Mouse (Mus musculus): Measurements from ENCODE around the gene Uhrf1.
A peak's percentile ranks its signal among the peaks of the same experiment; 100 is the strongest.

The Uhrf1 gene

DNA sequence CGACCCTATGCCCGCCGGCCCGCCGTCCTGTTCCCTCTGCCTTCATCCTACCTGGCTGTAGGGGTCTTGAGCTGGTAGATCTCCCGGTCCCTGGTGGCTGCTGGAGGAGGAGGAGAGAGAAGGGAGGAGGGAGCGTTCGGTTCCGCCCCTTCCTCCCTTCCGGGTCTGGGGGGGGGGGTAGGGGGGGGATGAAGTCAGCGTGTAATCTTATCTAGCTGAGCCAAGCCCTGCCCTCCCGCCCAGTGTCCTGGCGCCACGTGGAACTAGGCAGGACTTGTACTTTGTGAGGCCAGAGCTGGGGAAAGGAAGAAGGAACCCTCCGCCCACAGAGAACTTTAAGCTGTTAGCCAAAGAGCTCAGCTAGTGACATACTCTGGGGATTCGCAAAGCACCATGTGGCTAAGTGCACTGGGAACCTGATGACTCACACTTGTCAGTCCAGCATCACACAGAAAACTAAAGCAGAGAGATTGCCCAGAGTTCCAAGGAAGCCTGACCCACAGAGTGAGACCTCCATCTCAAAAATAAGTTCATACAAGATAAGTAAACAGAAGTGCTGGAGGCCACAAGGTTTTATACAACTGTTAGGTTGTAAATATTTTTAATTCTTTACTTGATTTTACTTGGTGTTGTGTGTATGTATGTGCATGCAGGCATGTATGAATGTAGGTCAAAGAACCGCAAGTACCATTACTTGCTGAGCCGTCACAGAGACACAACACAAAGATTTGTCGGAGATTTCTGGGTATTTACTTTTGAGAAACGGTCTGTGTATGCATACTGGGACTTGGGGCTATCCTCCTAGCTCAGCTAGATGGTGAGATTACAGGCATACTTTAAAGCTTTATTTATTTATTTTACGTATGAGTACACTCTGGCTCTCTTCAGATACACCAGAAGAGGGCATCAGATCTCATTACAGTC, 26.2 kb upstream of the Uhrf1 start, which contains the start of gene Ticam1:
Gene Ticam1 (minus strand): TSS at position 144 of the 924 bp plus-strand sequence.
- DNase-seq = peak; percentile 97

DNA sequence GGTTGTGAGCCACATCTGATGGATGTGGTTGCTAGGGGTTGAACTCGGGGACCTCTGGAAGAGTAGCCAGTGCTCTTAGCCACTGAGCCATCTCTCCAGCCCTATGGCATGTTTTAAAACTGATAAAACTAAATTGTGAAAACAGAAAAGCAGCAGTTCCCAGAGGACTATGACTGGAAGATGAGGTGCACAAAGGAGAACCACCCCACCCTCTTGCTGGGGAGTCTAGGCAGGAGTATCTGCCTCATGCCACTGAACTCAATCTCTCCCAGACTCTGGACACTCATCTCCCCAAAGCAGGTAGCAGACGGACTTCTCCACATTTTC, 25.6 kb upstream of the Uhrf1 start:
- DNase-seq = no peak

GRCm38 (mm10) chr17:56278340-56278739, 24.8 kb upstream of the Uhrf1 start:
- no peak for DNase-seq

DNA sequence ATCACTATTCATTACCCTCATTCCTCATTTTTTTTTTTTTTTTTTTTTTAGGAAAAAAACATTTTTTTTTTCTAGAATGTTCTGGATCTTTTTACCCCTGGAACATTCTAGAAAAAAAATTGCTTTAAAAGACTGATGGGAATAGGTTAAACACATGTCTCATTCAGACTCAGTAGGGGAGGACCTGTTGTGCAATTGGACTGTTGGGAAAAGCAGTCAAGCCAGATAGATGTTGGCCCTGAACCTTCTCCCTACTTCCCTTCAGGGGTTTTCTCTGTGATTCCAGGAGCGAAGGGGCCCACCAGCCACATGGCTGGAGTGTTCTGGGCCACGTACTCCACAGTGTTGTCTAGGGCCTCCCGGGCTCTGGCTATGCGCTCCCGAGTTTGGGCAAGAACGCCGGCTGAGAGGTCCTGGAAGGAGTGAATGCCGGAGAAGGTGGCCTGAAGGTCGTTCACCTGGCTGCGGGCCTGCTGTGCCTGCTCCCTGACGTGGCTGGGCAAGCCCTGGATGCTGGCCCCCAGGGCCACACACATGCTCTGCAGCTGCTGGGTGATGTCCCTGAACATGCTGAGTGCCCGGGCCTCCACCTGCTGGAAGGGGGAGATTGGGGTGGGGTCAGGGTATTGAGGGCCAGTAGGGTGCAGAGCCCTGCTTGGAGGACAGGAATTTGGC, 23.5 kb upstream of the Uhrf1 start:
- no peak for DNase-seq

DNA sequence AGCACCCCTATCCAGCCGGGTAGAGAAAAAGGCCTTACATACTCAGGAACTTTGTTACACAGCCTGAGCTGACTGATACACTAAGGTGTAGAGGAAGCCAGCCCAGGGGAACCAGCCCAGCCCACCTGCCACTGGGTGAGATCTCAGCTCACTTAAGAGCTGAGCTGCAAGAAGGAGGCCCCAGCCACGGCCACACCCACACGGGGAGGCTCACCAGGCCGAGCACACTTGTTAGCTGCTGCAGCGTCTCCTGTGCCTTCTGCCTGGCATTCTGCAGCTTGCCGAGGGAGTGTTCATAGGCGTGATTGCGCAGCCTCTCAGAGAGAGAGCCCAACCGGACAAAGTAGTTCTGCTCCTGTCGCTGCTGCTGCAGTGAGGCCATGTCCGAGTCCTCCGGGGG, 21.9 kb upstream of the Uhrf1 start:
- DNase-seq = peak; percentile 57

DNA sequence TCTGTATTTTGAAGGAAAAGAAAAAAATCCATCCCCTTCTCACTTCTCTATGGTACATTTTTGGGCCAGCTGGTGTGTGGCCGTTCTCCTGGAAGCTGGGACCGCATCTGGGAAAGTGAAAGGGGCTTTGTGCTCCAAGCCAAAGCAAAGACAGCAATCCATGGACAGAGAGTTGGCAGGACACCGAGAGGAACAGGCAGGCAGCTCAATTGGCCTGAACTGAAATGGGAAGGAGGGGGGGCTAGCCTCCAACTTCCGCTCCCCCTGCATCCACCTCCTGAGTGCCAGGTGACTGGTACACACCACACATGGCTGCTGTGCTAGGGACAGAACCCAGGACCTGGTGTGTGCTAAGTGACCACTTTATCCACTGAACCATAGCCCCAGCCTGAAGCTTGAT, 20.3 kb upstream of the Uhrf1 start:
- DNase-seq = no peak

DNA sequence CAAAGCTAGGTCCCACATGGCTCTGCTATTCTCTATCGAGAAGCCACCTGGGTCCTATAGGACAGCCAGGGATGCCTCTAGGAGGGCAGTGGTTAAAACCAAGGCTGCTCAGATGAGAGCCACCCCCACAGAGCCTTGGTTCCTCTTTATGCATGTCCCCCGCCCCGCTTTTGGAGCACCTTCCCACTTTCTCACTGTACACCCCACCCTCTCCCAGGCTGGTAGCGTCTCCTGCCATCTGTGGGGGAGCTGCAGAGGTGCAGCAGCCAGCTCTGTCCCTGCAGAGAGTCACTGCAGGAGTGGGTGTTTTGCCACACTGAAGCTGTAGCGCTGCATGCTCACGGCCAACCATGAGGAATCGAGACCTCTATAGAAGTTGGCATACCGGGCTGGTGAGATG, 19.8 kb upstream of the Uhrf1 start:
- DNase-seq = no peak

DNA sequence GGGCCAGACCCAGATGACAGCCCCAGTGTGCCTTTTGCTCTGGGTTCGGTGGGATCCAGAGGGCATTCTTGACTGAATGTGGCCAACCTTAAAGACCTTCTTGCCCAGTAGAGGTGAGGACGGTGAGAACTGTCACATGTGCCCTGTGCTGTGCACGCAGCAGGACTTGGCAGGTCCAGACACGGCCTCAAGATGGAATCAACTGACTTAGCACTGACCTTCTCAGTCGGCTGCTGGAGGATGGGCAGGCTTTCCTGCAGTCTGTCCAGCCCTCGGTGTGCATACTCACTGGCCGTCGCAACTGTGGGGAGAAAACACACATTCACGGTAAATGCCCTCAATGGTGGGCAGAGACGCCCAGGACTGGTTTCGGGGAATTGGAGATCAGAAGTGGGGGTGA, 17.1 kb upstream of the Uhrf1 start:
- DNase-seq = no peak

GRCm38 (mm10) chr17:56287830-56288229, 15.3 kb upstream of the Uhrf1 start:
- DNase-seq = peak; percentile 84

DNA sequence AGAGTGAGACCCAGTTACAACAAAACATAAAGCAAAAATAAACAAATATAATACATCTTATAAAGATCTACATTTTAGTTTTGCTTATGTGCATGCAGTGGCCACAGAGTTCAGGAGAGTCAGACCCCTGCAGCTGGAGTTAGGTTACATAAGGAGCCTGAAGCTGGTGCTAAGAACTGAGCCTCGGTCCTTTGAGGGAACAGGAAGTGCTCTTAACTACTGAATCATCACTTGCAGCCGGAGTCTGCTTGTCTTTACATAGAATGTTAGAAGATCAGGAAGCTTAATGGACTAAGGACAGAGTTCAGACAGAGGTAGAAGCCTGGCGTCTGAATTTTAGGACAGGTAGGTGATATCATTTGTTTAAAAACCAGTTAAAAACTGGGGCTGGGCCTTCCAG, 14.3 kb upstream of the Uhrf1 start:
- no peak for DNase-seq

DNA sequence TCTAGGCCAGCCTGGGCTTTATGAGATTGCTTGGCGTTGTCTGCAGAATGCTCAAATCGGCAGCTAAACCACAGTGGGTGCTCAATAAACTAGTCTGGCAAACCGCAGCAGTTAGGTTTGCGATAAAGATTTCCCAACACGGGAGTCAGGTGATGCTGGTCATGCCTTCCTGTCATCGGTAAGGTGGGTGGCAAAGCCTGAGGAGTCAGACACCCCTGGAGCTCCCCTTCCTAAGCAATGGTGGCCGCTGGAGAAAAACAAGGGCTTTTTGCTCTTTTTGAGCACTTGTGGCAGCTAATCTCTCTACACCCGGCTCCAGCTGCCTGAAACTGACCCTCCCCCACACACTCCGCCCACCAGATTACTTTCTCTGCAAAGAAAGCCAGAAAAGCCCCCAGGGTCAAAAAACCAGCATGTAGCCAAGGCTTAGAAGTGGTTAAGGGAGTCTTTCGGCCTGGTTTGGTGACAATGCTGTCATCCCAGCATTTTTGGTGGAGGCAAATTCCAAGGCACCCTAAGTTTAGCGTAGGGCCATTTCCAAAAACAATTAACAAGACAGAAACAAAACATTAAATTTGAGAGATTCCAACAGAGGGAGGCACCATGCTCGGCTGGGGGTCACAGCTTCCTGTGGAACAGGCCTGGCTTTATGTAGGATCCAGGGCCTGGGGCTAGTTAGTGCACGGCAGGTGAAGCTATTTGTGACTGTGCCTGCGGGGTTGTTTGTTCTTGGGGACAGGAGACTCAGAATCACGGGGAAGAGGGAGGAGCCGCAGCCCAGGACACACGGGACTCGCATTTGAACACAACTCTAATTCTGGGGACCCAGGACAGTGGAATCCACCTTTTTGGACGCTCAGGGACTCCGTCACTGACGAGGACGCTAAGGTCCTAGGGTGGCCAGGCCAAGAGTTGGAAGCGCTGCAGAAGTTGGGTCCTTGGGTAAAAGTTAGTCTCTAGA, 13.5 kb upstream of the Uhrf1 start:
- DNase-seq = peak; percentile 76

GRCm38 (mm10) chr17:56290388-56291170, 12.5 kb upstream of the Uhrf1 start:
- peak; percentile 96 for DNase-seq

- DNase-seq = peak; percentile 90
Measured at GRCm38 (mm10) chr17:56291171-56291511, 12.0 kb upstream of the Uhrf1 start.

DNA sequence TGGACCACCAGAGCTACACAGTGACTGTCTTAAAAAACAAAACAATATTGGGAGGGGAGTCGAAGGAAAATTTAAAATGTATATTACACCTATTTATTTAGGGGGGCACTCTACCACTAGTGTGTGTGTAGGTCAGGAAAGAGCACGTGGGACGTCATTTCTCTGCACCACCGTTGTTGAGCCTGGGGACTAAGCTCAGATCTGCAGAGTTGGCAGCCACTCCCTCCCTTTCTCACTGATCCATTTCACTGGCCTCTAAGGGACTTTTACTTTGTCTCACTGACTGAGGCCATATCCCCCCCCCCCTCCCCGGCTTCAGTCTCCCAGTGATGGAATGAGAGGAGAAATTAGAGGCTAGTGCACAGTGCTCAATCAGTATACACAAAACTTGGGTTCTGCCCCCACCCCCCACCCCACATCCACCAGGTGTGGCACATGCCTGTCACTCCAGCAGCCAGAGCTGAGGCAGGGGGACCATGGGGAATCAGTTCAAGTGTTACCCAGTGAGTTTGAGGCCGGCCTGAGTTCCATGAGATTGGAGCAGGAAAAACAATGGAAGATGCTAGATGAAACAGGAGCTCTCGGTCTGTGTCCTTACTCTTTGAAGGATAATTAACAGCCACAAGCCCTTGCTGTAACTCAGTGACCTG, 11.2 kb upstream of the Uhrf1 start:
- DNase-seq = no peak

DNA sequence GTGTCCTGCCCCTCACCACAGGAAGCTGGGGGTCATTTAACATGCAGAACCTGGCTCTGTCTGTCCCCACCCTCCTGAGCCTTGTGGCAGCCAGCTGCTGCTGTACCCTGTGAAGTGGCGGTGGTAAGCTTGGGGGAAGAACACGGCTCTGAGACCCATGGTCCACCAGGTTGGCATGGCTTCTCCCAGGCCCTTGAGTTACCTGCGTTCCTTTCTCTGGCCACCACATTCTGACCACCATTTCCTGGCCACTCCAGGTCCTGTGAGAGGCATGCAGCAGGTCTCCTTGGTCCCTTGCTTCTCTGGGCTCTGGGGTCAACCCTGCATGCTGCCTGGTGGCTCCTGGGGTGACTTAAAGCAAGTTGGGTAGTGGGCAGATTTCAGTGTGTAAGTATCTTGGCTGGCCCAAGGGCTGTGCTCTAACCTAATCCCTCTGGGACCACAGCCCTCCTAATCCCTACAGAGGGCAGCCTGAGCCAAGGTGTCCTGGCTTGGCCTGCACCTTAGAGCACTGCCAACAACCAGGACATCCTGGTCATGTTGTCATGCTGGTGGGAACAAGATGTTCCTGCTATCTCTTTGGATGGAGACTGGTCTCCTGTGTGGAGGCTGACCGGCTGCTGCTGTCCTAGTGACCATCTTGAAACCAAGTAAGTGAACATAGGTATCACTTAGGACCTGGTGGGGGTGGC, 10.4 kb upstream of the Uhrf1 start, which contains the start of gene Plin3:
Gene Plin3 (minus strand): TSS at position 343 of the 692 bp plus-strand sequence.
- DNase-seq = no peak

- DNase-seq = no peak
Measured at GRCm38 (mm10) chr17:56293291-56293690, 9.8 kb upstream of the Uhrf1 start.

DNA sequence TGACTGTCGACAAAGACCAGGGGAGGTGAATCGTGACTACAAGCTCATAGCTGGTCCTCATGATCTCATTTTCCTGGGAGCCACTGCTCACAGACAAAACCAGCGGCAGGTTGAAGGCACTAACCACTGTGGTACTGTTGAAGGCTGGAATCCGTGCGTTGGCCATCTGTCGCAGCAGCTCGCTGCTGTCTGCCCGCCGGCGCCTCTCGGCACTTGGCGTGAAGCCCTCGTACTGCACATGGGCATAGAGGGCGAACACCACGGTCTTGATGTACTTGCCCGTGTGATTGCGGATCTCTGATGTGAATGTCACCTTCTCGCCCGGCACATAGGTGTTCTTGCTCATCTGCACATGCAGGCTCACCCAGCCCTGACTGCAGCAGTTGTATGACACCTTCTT, 8.9 kb upstream of the Uhrf1 start:
- DNase-seq = no peak

DNA sequence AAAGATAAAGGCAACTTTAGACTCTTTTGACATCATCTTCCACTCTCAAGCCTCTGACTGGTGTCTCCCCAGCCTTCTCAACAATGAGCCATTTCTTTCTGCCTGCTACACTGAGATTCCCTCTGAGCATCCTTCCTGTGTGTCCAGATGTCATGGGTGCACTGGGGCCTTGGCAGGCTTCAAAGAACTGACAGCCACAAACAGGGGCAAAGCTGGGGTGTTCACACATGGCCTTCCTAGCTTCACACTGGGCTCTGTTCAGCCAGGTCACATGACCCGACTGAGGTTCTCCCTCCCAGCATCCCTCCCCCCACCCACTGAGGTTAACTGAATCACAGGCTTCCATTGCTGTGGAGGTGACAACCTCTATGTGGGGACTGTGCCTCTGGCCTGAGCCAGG, 6.9 kb upstream of the Uhrf1 start:
- no peak for DNase-seq

DNA sequence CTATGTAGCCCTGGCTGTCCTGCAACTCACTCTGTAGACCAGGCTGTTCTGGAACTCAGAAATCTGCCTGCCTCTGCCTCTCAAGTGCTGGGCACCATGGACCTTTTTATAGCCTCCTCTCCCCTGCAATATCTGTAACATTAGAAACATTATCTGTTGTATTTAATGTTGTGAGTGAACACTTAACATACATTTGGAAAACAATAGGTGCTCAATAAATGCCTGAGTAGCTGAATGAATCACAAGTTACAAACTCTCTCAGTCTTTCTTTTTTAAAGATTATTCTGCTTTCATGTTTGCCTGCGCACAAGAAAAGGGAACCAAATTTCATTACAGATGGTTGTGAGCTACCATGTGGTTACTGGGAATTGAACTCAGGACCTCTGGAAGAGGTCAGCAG, 4.9 kb upstream of the Uhrf1 start:
- DNase-seq = no peak

GRCm38 (mm10) chr17:56300186-56300585, 2.9 kb upstream of the Uhrf1 start, which contains the start of gene Arrdc5:
Gene Arrdc5, minus strand, starts transcription at chr17:56300286.
- DNase-seq = no peak
